Mouse (Mus musculus): ENCODE data around the gene Fen1.
A peak's percentile ranks its signal among the peaks of the same experiment; 100 is the strongest.

Gene Fen1

GRCm38 (mm10) chr19:10213796-10214471 lies 10.0 kb upstream of the Fen1 start:
- no peak for DNase-seq

- no peak for DNase-seq
Measured at GRCm38 (mm10) chr19:10210885-10211284, 6.9 kb upstream of the Fen1 start.

GRCm38 (mm10) chr19:10208851-10209250 lies 4.9 kb upstream of the Fen1 start:
- no peak for DNase-seq

- no peak for DNase-seq
Measured at GRCm38 (mm10) chr19:10205051-10205450, 1.1 kb upstream of the Fen1 start.

- peak; percentile 53 for DNase-seq
Measured at GRCm38 (mm10) chr19:10204616-10205001, 640 bp upstream of the Fen1 start.

GRCm38 (mm10) chr19:10203146-10203847 lies 672 bp downstream of the Fen1 start:
- DNase-seq, result no peak

GRCm38 (mm10) chr19:10198723-10199122 lies 5.2 kb downstream of the Fen1 start:
- DNase-seq, result peak; percentile 92

- no peak for DNase-seq
Measured at GRCm38 (mm10) chr19:10198286-10198685, 5.7 kb downstream of the Fen1 start.

GRCm38 (mm10) chr19:10197130-10197529 lies 6.8 kb downstream of the Fen1 start:
- no peak for DNase-seq

GRCm38 (mm10) chr19:10195252-10195651 lies 8.7 kb downstream of the Fen1 start:
- peak; percentile 43 for DNase-seq

GRCm38 (mm10) chr19:10194337-10194736 lies 9.6 kb downstream of the Fen1 start:
- DNase-seq, result no peak

GRCm38 (mm10) chr19:10191326-10191725 lies 12.6 kb downstream of the Fen1 start:
- peak; percentile 51 for DNase-seq

GRCm38 (mm10) chr19:10190796-10191195 lies 13.2 kb downstream of the Fen1 start:
- peak; percentile 88 for DNase-seq

GRCm38 (mm10) chr19:10189940-10190339 lies 14.0 kb downstream of the Fen1 start:
- no peak for DNase-seq

GRCm38 (mm10) chr19:10189022-10189421 lies 14.9 kb downstream of the Fen1 start:
- no peak for DNase-seq

- peak; percentile 83 for DNase-seq
Measured at GRCm38 (mm10) chr19:10188281-10188811, 15.6 kb downstream of the Fen1 start.

- no peak for DNase-seq
Measured at GRCm38 (mm10) chr19:10186569-10186968, 17.4 kb downstream of the Fen1 start.

- no peak for DNase-seq
Measured at GRCm38 (mm10) chr19:10185876-10186275, 18.1 kb downstream of the Fen1 start.

GRCm38 (mm10) chr19:10184096-10184495 lies 19.9 kb downstream of the Fen1 start:
- DNase-seq, result peak; percentile 54

- DNase-seq, result peak; percentile 83
Measured at GRCm38 (mm10) chr19:10183299-10183983, 20.5 kb downstream of the Fen1 start.

GRCm38 (mm10) chr19:10182670-10183298 lies 21.2 kb downstream of the Fen1 start, which contains the start of gene Fads1:
TSS of gene Fads1 (plus strand) at chr19:10182888.
- peak; percentile 97 for DNase-seq

- no peak for DNase-seq
Measured at GRCm38 (mm10) chr19:10182142-10182541, 21.8 kb downstream of the Fen1 start.

GRCm38 (mm10) chr19:10181225-10181624 lies 22.7 kb downstream of the Fen1 start:
- no peak for DNase-seq
